Mouse (Mus musculus) liver, postnatal 0 days (tissue): ENCODE results near the gene Bnip2. TPM values are rescaled to one million over a fixed set of nuclear protein-coding genes. Genes with fewer than 3 reads are reported as not detected.

Experiments
- ATAC-seq: fragments of 200-750 bp; cut with Nextera tagmentation; 2 replicates; pipeline ENCODE4 v1.8.0; 2017; ENCODE audit warnings: mild to moderate bottlenecking, moderate library complexity
- DNase-seq: peaks from one replicate; pipeline ENCODE4 v3.0.0-alpha.2; 2016
- H3K27ac ChIP-seq: fragments of 300-500 bp; sonication (generic); 2 replicates; pipeline ENCODE4 v1.5.1; 2014; ENCODE audit warnings: antibody characterized with exemption, moderate library complexity, mild to moderate bottlenecking, low read depth
- H3K27me3 ChIP-seq: fragments of 300-500 bp; sonication (generic); 2 replicates; pipeline ENCODE4 v1.6.1; 2014; ENCODE audit warnings: low read length, control low read depth, mixed read lengths; ENCODE audit not compliant: insufficient read depth
- H3K36me3 ChIP-seq: fragments of 300-500 bp; sonication (generic); replicated peaks from 2 replicates; pipeline ENCODE4 v1.6.1; 2014; ENCODE audit warnings: mild to moderate bottlenecking, control low read depth, low read length, moderate library complexity, mixed read lengths; ENCODE audit not compliant: insufficient read depth
- H3K4me1 ChIP-seq: fragments of 300-500 bp; sonication (generic); 2 replicates; pipeline ENCODE4 v1.6.1; 2014; ENCODE audit warnings: antibody characterized with exemption, mild to moderate bottlenecking, control low read depth; ENCODE audit not compliant: insufficient read depth
- H3K4me2 ChIP-seq: fragments of 300-500 bp; sonication (generic); 2 replicates; pipeline ENCODE4 v1.6.1; 2014; ENCODE audit warnings: low read depth, mild to moderate bottlenecking, low read length, moderate library complexity, mixed read lengths
- H3K4me3 ChIP-seq: fragments of 300-500 bp; sonication (generic); 2 replicates; pipeline ENCODE4 v1.5.1; 2014; ENCODE audit warnings: low read depth, low read length
- H3K9ac ChIP-seq: fragments of 300-500 bp; sonication (generic); replicated peaks from 2 replicates; pipeline ENCODE4 v1.6.1; 2014; ENCODE audit warnings: mild to moderate bottlenecking, moderate library complexity
- H3K9me3 ChIP-seq: fragments of 300-500 bp; sonication (generic); 2 replicates; pipeline ENCODE4 v1.6.1; 2016; ENCODE audit warnings: mild to moderate bottlenecking, control low read depth, low read length, mixed read lengths
- CTCF ChIP-seq: sonication (generic); IDR thresholded peaks from 2 replicates; pipeline ENCODE4 v1.5.1; 2016; ENCODE audit warnings: antibody characterized with exemption, low read depth
- EP300 ChIP-seq: IDR thresholded peaks from 2 replicates; pipeline ENCODE4 v1.6.1; 2016; ENCODE audit warnings: antibody characterized with exemption, low read depth, mild to moderate bottlenecking
- WGBS: fragments of 180-500 bp; shearing (Covaris S2); extraction: QIAGEN DNeasy Blood & Tissue Kit; methylation state at CpG from one replicate; pipeline ENCODE4 v1.1.7; 2014; ENCODE audit not compliant: insufficient replicate concordance; 5-methylcytosine and 5-hydroxymethylcytosine counted together
- polyA plus RNA-seq: library from polyadenylated mRNA; unstranded; fragments of >200 nt; fragmentation: Nextera tagmentation; extraction: Ambion mirVana; gene quantifications from 2 replicates; pipeline ENCODE4 v1.2.1, GENCODE M21; 2015

Bnip2 gene
- polyA plus RNA-seq, 1 experiment from 2014 or later, result 42.5 TPM

- peaks cover 2% of the 10 kb centered on the region; the same call in 1 of the 2 replicates for H3K36me3 ChIP-seq
- peak; percentile 31; the same call in 1 of the 2 replicates for TF ChIP-seq CTCF
- TF ChIP-seq EP300, result no peak
- no peaks in the 10 kb centered on the region for H3K27me3 ChIP-seq
- H3K9me3 ChIP-seq, result no peaks in the 10 kb centered on the region
- peak overlapping the region; percentile 79 for H3K4me2 ChIP-seq
- H3K4me1 ChIP-seq, result peaks cover 50% of the 10 kb centered on the region
- H3K27ac ChIP-seq, result peak overlapping the region; percentile 98; the same call in 1 of the 2 replicates
- H3K4me3 ChIP-seq, result peak overlapping the region; percentile 94
- no peak for ATAC-seq
- 8% methylated on average over 5 of the region's 5 CpGs for WGBS
- peak overlapping the region; percentile 96 for H3K9ac ChIP-seq
- DNase-seq, result no peak
Observed at GRCm38 (mm10) chr9:69990346-69990745, 1.1 kb downstream of the Bnip2 start.

- Histone ChIP-seq H3K4me3 (no peak overlapping the region), H3K9ac (no peak overlapping the region), H3K27me3 (no peaks in the 10 kb centered on the region), H3K4me1 (peaks cover 49% of the 10 kb centered on the region), H3K9me3 (no peaks in the 10 kb centered on the region), H3K36me3 (peaks cover 19% of the 10 kb centered on the region), H3K27ac (peak overlapping the region; percentile 60), H3K4me2 (peak overlapping the region; percentile 29)
- 11% methylated on average over 5 of the region's 5 CpGs for WGBS
- ATAC-seq (no peak), DNase-seq (no peak)
- TF ChIP-seq EP300, result no peak
- no peak for TF ChIP-seq CTCF
Observed at GRCm38 (mm10) chr9:69992841-69993277, 3.6 kb downstream of the Bnip2 start.

GRCm38 (mm10) chr9:69993479-69993878 is 4.2 kb downstream of the Bnip2 start:
- Histone ChIP-seq H3K9me3 (no peaks in the 10 kb centered on the region), H3K36me3 (peaks cover 21% of the 10 kb centered on the region), H3K4me3 (no peak overlapping the region), H3K27ac (peak overlapping the region; percentile 60; the same call in 1 of the 2 replicates), H3K27me3 (no peaks in the 10 kb centered on the region), H3K4me2 (0 out of 2 replicates have a peak overlapping the region, but pooled peaks have one; percentile 15), H3K4me1 (peaks cover 47% of the 10 kb centered on the region), H3K9ac (no peak overlapping the region)
- TF ChIP-seq EP300 (no peak), CTCF (no peak)
- no peak for ATAC-seq
- WGBS, result 38% methylated on average over 1 of the region's 1 CpGs
- DNase-seq, result no peak

GRCm38 (mm10) chr9:69994547-69994946 is 5.3 kb downstream of the Bnip2 start:
- WGBS, result 87% methylated on average over 5 of the region's 5 CpGs
- no peak overlapping the region for H3K9ac ChIP-seq
- no peaks in the 10 kb centered on the region for H3K27me3 ChIP-seq
- H3K27ac ChIP-seq, result no peak overlapping the region
- 0 out of 2 replicates have a peak, but pooled peaks cover 3% of the 10 kb centered on the region for H3K9me3 ChIP-seq
- peaks cover 32% of the 10 kb centered on the region for H3K36me3 ChIP-seq
- H3K4me1 ChIP-seq, result peaks cover 43% of the 10 kb centered on the region
- no peak overlapping the region for H3K4me2 ChIP-seq
- no peak for ATAC-seq
- no peak for TF ChIP-seq EP300
- no peak for TF ChIP-seq CTCF
- H3K4me3 ChIP-seq, result no peak overlapping the region
- DNase-seq, result no peak

- TF ChIP-seq CTCF, result peak; percentile 52
- no peak for TF ChIP-seq EP300
- 93% methylated on average over 1 of the region's 1 CpGs for WGBS
Observed at GRCm38 (mm10) chr9:69999318-69999717, 10.1 kb downstream of the Bnip2 start.

GRCm38 (mm10) chr9:70003516-70003915 is 14.2 kb downstream of the Bnip2 start:
- ATAC-seq, result no peak
- DNase-seq, result no peak
- Histone ChIP-seq H3K27ac (peak overlapping the region; percentile 31), H3K9me3 (0 out of 2 replicates have a peak, but pooled peaks cover 3% of the 10 kb centered on the region), H3K36me3 (peaks cover 61% of the 10 kb centered on the region), H3K9ac (no peak overlapping the region), H3K4me1 (0 out of 2 replicates have a peak, but pooled peaks cover 1% of the 10 kb centered on the region), H3K4me3 (no peak overlapping the region), H3K4me2 (no peak overlapping the region), H3K27me3 (no peaks in the 10 kb centered on the region)
- TF ChIP-seq CTCF (no peak), EP300 (no peak)
- 68% methylated on average over 10 of the region's 10 CpGs for WGBS

More at GRCm38 (mm10) chr9:69999318-69999717, 10.1 kb downstream of the Bnip2 start:
- DNase-seq (no peak), ATAC-seq (no peak)
- Histone ChIP-seq H3K4me3 (no peak overlapping the region), H3K4me1 (peaks cover 7% of the 10 kb centered on the region; the same call in 1 of the 2 replicates), H3K9ac (no peak overlapping the region), H3K4me2 (no peak overlapping the region), H3K27me3 (no peaks in the 10 kb centered on the region), H3K27ac (no peak overlapping the region), H3K9me3 (0 out of 2 replicates have a peak, but pooled peaks cover 3% of the 10 kb centered on the region), H3K36me3 (peaks cover 74% of the 10 kb centered on the region)
